In the genomic region with DNA sequence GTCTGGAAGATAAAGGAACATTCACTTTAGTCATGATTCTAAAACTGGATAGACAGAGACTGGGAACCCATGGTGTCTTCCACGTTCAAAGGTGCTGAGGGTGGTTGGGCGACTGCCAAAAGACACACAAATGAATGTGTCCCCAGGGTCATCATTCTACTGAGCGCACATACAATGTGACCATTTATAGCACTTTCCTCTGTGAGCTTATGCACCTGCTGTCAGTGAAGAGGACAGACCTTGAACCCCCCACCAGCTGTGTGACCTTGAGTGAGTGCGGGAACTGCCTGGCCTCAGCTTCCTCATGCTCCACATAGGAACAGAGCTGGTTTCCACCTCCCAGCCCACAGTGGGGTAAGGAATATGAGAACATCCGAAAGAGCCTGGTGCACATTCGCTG, we compare ENCODE assay signal across 24 mouse cellular contexts. TPM values are rescaled to one million over a fixed set of nuclear protein-coding genes. Genes with fewer than 3 reads are reported as not detected.
DNase-seq lines count a peak whose midpoint lies in the region; ATAC-seq and TF ChIP-seq lines count a peak whose summit lies in the region.
"Had no signal": no experiment of that assay in that cellular context is flagged by ENCODE, and none has a peak within 500 bp of the region (broad histone marks: within the 10 kb centered on the region; RNA-seq: fewer than 3 reads in every experiment).

No protein-coding gene starts in this region.

- H3K36me3 ChIP-seq in hindbrain, embryonic 15.5 days = no peaks in the 10 kb centered on the region
- no peaks in the 10 kb centered on the region for H3K36me3 ChIP-seq in hindbrain, embryonic 11.5 days (ENCODE audit: control insufficient read depth, insufficient read depth, low read length)
- no peaks in the 10 kb centered on the region for H3K36me3 ChIP-seq in kidney, postnatal 0 days (ENCODE audit: insufficient read depth, low read length)
- no peaks in the 10 kb centered on the region for H3K36me3 ChIP-seq in CH12.LX (replicated peaks in 1 of 2; ENCODE audit: control insufficient read depth in 1 of 2, insufficient read depth in 1 of 2, low read length in 1 of 2)
- H3K36me3 ChIP-seq: embryonic facial prominence, embryonic 10.5 days; embryonic facial prominence, embryonic 13.5 days; forebrain, embryonic 12.5 days; forebrain, embryonic 15.5 days; heart, embryonic 10.5 days; heart, embryonic 13.5 days; intestine, embryonic 15.5 days had no signal

- dilution Hi-C loops in CH12.LX (cut with MboI; ENCODE audit: extremely low pct_ligation_motif_present, extremely low pct_unique_long_range_greater_than_20kb, low sequenced_read_pairs) = no loop called here

- DNase-seq in hindbrain, embryonic 11.5 days (ENCODE audit: low spot score) = no peak
- DNase-seq in kidney, postnatal 0 days (ENCODE audit: low spot score) = no peak
- no peak for DNase-seq in kidney, adult 9 months
- DNase-seq in CH12.LX (ENCODE audit: extremely low read depth) = no peak
- DNase-seq in R1 (ENCODE audit: low read depth, low spot score) = peak; percentile 3
- DNase-seq: adrenal gland, postnatal 10 days; adrenal gland, postnatal 36 days; cerebellum, adult 2 months; cerebellum, adult 9-11 months; cerebellum, postnatal 36 days; embryo, embryonic 11 days; gastrocnemius, postnatal 25 days; heart, adult 2 months had no signal

- H3K79me2 ChIP-seq in CH12.LX (replicated peaks; ENCODE audit: control insufficient read depth, extremely low read depth, insufficient read depth, poor library complexity, severe bottlenecking) = no peaks in the 10 kb centered on the region

- H3K27me3 ChIP-seq in hindbrain, embryonic 15.5 days = no peaks in the 10 kb centered on the region
- H3K27me3 ChIP-seq in hindbrain, embryonic 11.5 days (ENCODE audit: control insufficient read depth, insufficient read depth, low read length) = no peaks in the 10 kb centered on the region
- H3K27me3 ChIP-seq in kidney, postnatal 0 days (ENCODE audit: insufficient read depth, low read length) = no peaks in the 10 kb centered on the region
- no peaks in the 10 kb centered on the region for H3K27me3 ChIP-seq in CH12.LX (replicated peaks)
- H3K27me3 ChIP-seq: embryonic facial prominence, embryonic 13.5 days; forebrain, embryonic 12.5 days; forebrain, embryonic 15.5 days; heart, embryonic 13.5 days; intestine, embryonic 15.5 days had no signal

- H3K27ac ChIP-seq in hindbrain, embryonic 15.5 days (replicated peaks) = no peak overlapping the region
- no peak overlapping the region for H3K27ac ChIP-seq in hindbrain, embryonic 11.5 days (ENCODE audit: low read depth, low read length)
- no peak overlapping the region for H3K27ac ChIP-seq in kidney, postnatal 0 days
- no peak overlapping the region for H3K27ac ChIP-seq in CH12.LX (ENCODE audit: insufficient read depth, low read depth)
- H3K27ac ChIP-seq: embryonic facial prominence, embryonic 10.5 days; embryonic facial prominence, embryonic 13.5 days; forebrain, embryonic 12.5 days; forebrain, embryonic 15.5 days; heart, adult 2 months; heart, embryonic 10.5 days; heart, embryonic 13.5 days; hindbrain, embryonic 14.5 days; intestine, embryonic 15.5 days had no signal

- no peak for TF ChIP-seq POLR2A in CH12.LX (IDR thresholded peaks at IDR 0.05; ENCODE audit: low read depth, low read length)

- 75% methylated on average over 6 of the region's 6 CpGs for WGBS in hindbrain, embryonic 15.5 days
- WGBS in hindbrain, embryonic 11.5 days = 87% methylated on average over 6 of the region's 6 CpGs
- WGBS in kidney, postnatal 0 days = 69% methylated on average over 6 of the region's 6 CpGs

- TF ChIP-seq RAD21 in CH12.LX (IDR thresholded peaks at IDR 0.05; ENCODE audit: low read depth, low read length) = no peak

- H3K4me1 ChIP-seq in hindbrain, embryonic 15.5 days (replicated peaks) = 0 out of 2 replicates have a peak, but pooled peaks cover 4% of the 10 kb centered on the region
- H3K4me1 ChIP-seq in hindbrain, embryonic 11.5 days (replicated peaks; ENCODE audit: control insufficient read depth, insufficient read depth, low read length) = no peaks in the 10 kb centered on the region
- no peaks in the 10 kb centered on the region for H3K4me1 ChIP-seq in kidney, postnatal 0 days (replicated peaks; ENCODE audit: insufficient read depth, low read length)
- H3K4me1 ChIP-seq in CH12.LX (ENCODE audit: control insufficient read depth in 1 of 2, insufficient read depth in 2 of 2) = peaks cover 0 to 11% of the 10 kb centered on the region in 2 experiments; a peak in 2 of 4 replicates
- H3K4me1 ChIP-seq: embryonic facial prominence, embryonic 13.5 days; forebrain, embryonic 15.5 days; intestine, embryonic 15.5 days had no signal

- TF ChIP-seq EP300 in CH12.LX (IDR thresholded peaks at IDR 0.05; ENCODE audit: low read length) = no peak

- peak; percentile 57; the same call in 1 of the 2 replicates for ATAC-seq in hindbrain, embryonic 15.5 days (ENCODE audit: low FRiP score, low read depth)
- ATAC-seq in hindbrain, embryonic 11.5 days (ENCODE audit: low FRiP score) = no peak
- 0 out of 2 replicates have a peak, but pooled peaks have one; percentile 46 for ATAC-seq in kidney, postnatal 0 days (replicated peaks; ENCODE audit: low FRiP score, low read depth)
- ATAC-seq: CD4-positive, CD25-positive, alpha-beta regulatory T cell, adult 4 months; forebrain, embryonic 15.5 days; intestine, embryonic 15.5 days had no signal

- no peak for TF ChIP-seq CTCF in kidney, postnatal 0 days (IDR thresholded peaks at IDR 0.05; ENCODE audit: low read depth)
- TF ChIP-seq CTCF in CH12.LX (conservative IDR thresholded peaks at IDR 0.05 in 1 of 2, IDR thresholded peaks at IDR 0.05 in 1 of 2; ENCODE audit: low read depth in 2 of 2, low read length in 2 of 2) = no peak

- in situ Hi-C loops in CH12.LX (cut with MboI; ENCODE audit: low pct_ligation_motif_present, low pct_unique_long_range_greater_than_20kb, low sequenced_read_pairs) = no loop called here

- H3K4me2 ChIP-seq in hindbrain, embryonic 15.5 days = no peak overlapping the region
- H3K4me2 ChIP-seq in hindbrain, embryonic 11.5 days (replicated peaks; ENCODE audit: low read depth, low read length) = no peak overlapping the region
- no peak overlapping the region for H3K4me2 ChIP-seq in kidney, postnatal 0 days (ENCODE audit: low read length)
- H3K4me2 ChIP-seq in CH12.LX (ENCODE audit: insufficient read depth, low read depth, poor library complexity, severe bottlenecking) = peak overlapping the region; percentile 4; the same call in 1 of the 2 replicates
- H3K4me2 ChIP-seq: embryonic facial prominence, embryonic 13.5 days; forebrain, embryonic 12.5 days; forebrain, embryonic 15.5 days; heart, embryonic 13.5 days; hindbrain, embryonic 14.5 days; intestine, embryonic 15.5 days had no signal

- H3K9me3 ChIP-seq in hindbrain, embryonic 15.5 days = no peaks in the 10 kb centered on the region
- H3K9me3 ChIP-seq in hindbrain, embryonic 11.5 days (ENCODE audit: control insufficient read depth, low read length) = no peaks in the 10 kb centered on the region
- no peaks in the 10 kb centered on the region for H3K9me3 ChIP-seq in kidney, postnatal 0 days (replicated peaks; ENCODE audit: low read length)
- no peaks in the 10 kb centered on the region for H3K9me3 ChIP-seq in CH12.LX (replicated peaks; ENCODE audit: low read length)
- H3K9me3 ChIP-seq: embryonic facial prominence, embryonic 10.5 days; embryonic facial prominence, embryonic 13.5 days; forebrain, embryonic 12.5 days; forebrain, embryonic 15.5 days; heart, embryonic 10.5 days; heart, embryonic 13.5 days; intestine, embryonic 15.5 days had no signal

- no peak overlapping the region for H3K4me3 ChIP-seq in hindbrain, embryonic 15.5 days
- no peak overlapping the region for H3K4me3 ChIP-seq in hindbrain, embryonic 11.5 days (ENCODE audit: low read depth, low read length)
- H3K4me3 ChIP-seq in kidney, postnatal 0 days (replicated peaks; ENCODE audit: low read depth, low read length) = no peak overlapping the region
- no peak overlapping the region for H3K4me3 ChIP-seq in CH12.LX (replicated peaks in 1 of 3; ENCODE audit: low read depth in 2 of 3, low read length in 2 of 3, poor library complexity in 1 of 3)
- H3K4me3 ChIP-seq: embryonic facial prominence, embryonic 10.5 days; embryonic facial prominence, embryonic 13.5 days; erythroblast, embryonic 14.5 days; forebrain, embryonic 12.5 days; forebrain, embryonic 15.5 days; heart, adult 2 months; heart, embryonic 10.5 days; heart, embryonic 13.5 days; intestine, embryonic 15.5 days had no signal

- no peak overlapping the region for H3K9ac ChIP-seq in hindbrain, embryonic 15.5 days
- no peak overlapping the region for H3K9ac ChIP-seq in hindbrain, embryonic 11.5 days (ENCODE audit: low read depth, low read length)
- no peak overlapping the region for H3K9ac ChIP-seq in kidney, postnatal 0 days (ENCODE audit: low read depth, low read length)
- H3K9ac ChIP-seq in CH12.LX (ENCODE audit: insufficient read depth, low read depth) = no peak overlapping the region
- H3K9ac ChIP-seq: embryonic facial prominence, embryonic 13.5 days; forebrain, embryonic 12.5 days; forebrain, embryonic 15.5 days; heart, embryonic 13.5 days; hindbrain, embryonic 14.5 days; intestine, embryonic 15.5 days had no signal

TF ChIP-seq in CH12.LX, 34 proteins besides CTCF, POLR2A, EP300 and RAD21:
- TF ChIP-seq MAZ (IDR thresholded peaks at IDR 0.05; ENCODE audit: low read depth, low read length) (no peak), TCF12 (IDR thresholded peaks at IDR 0.05; ENCODE audit: low read depth, low read length) (0 out of 2 replicates have a peak, but pooled peaks have one; percentile 20), PAX5 (IDR thresholded peaks at IDR 0.05; ENCODE audit: low read length) (no peak), SMC3 (IDR thresholded peaks at IDR 0.05; ENCODE audit: low read depth, low read length) (no peak), MAX (IDR thresholded peaks at IDR 0.05; ENCODE audit: low read length) (no peak), BHLHE40 (IDR thresholded peaks at IDR 0.05; ENCODE audit: low read depth, low read length) (no peak)
TF ChIP-seq in CH12.LX: peak in this region for 1.

RNA-seq across cellular contexts. Expression of gene Sgip1, which starts 28.8 kb away (rescaled TPM):
- 64.1 and 69.5 TPM in 2 replicates for polyA plus RNA-seq in hindbrain, embryonic 15.5 days (2015; fragmentation: Nextera tagmentation; extraction: Ambion mirVana)
- 20.3 and 22.9 TPM in 2 replicates for polyA plus RNA-seq in hindbrain, embryonic 11.5 days (2014; fragmentation: Nextera tagmentation; extraction: Ambion mirVana)
- 5.7 and 7.6 TPM in 2 replicates for polyA plus RNA-seq in kidney, postnatal 0 days (2015; fragmentation: Nextera tagmentation; extraction: Ambion mirVana)
- total RNA-seq in CH12.LX (2012; rRNA removed) (0.21 TPM in 1 of 2 replicates, not detected in the other), CH12.LX (2014; rRNA removed) (0.07 TPM in 1 of 2 replicates, not detected in the other)
- 0.39 and 0.56 TPM in 2 replicates for polyA plus RNA-seq in CH12.LX (2012; ENCODE audit: insufficient read length, low read depth)
- polyA plus RNA-seq: erythroblast, embryonic 14.5 days had no signal
